Mouse (Mus musculus): Measurements from ENCODE around the gene Lrfn4.

DNA sequence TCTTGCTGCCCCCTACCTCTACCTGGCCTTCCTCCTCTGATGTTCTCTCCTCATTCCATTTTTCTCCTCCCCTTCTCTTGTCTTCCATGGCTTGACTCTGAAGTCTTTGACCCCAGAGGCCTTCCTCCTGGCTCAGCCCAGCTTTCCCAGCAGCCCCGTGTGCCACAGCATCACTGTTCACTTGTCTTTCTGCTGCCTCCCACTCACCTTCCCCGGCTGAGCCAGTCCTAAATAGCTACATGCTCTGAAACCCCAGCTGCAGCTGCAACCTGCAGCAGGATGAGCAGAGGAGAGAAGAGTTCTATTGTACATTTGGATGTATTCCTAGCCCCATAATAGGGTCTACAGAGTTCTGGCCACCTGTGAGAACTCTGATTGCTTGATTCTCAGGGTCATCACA is 28.0 kb downstream of the Lrfn4 start:
- TF ChIP-seq CTCF (IDR thresholded peaks at IDR 0.05; ENCODE audit: borderline replicate concordance, insufficient read depth, low read length) (no peak), POLR2A (IDR thresholded peaks at IDR 0.05; ENCODE audit: low read depth, low read length) (no peak)

All from embryonic fibroblast, embryonic 13.5 days (primary cell).